Mouse (Mus musculus) neural tube, embryonic 14.5 days (tissue): ENCODE results near the gene D8Ertd738e. TPM values are rescaled to one million over a fixed set of nuclear protein-coding genes. Genes with fewer than 3 reads are reported as not detected.
"Not testable (repeated sequence)": the region's sequence is repeated elsewhere in the genome, so short reads cannot be mapped to it uniquely, and the experiment has no call there.

Source experiments
- ATAC-seq: fragments of 200-750 bp; cut with Nextera tagmentation; 2 replicates; pipeline ENCODE4 v1.8.0; 2017; ENCODE audit warnings: low read depth, mild to moderate bottlenecking, moderate TSS enrichment, moderate library complexity
- H3K27ac ChIP-seq: fragments of 300-500 bp; sonication (generic); 2 replicates; pipeline ENCODE4 v1.5.1; 2014; ENCODE audit warnings: low read depth, mild to moderate bottlenecking, control low read depth, low read length, moderate library complexity, mixed read lengths
- H3K27me3 ChIP-seq: fragments of 300-500 bp; sonication (generic); 2 replicates; pipeline ENCODE4 v1.6.1; 2014; ENCODE audit warnings: low read length; ENCODE audit not compliant: control insufficient read depth, insufficient read depth
- H3K36me3 ChIP-seq: fragments of 300-500 bp; sonication (generic); 2 replicates; pipeline ENCODE4 v1.6.1; 2014; ENCODE audit warnings: low read length, mixed read lengths; ENCODE audit not compliant: control insufficient read depth, insufficient read depth
- H3K4me1 ChIP-seq: fragments of 300-500 bp; sonication (generic); 2 replicates; pipeline ENCODE4 v1.6.1; 2014; ENCODE audit warnings: low read length; ENCODE audit not compliant: control insufficient read depth, insufficient read depth
- H3K4me2 ChIP-seq: fragments of 300-500 bp; sonication (generic); 2 replicates; pipeline ENCODE4 v1.6.1; 2014; ENCODE audit warnings: mild to moderate bottlenecking, low read depth, low read length, control low read depth
- H3K4me3 ChIP-seq: fragments of 300-500 bp; sonication (generic); 2 replicates; pipeline ENCODE4 v1.5.1; 2014; ENCODE audit warnings: low read depth, low read length, control low read depth, mixed read lengths
- H3K9ac ChIP-seq: fragments of 300-500 bp; sonication (generic); replicated peaks from 2 replicates; pipeline ENCODE4 v1.6.1; 2014; ENCODE audit warnings: low read depth, mild to moderate bottlenecking, control low read depth, low read length, mixed read lengths
- H3K9me3 ChIP-seq: fragments of 300-500 bp; sonication (generic); 2 replicates; pipeline ENCODE4 v1.6.1; 2016; ENCODE audit warnings: low read length; ENCODE audit not compliant: control insufficient read depth
- WGBS: fragments of 180-500 bp; shearing (Covaris S2); extraction: QIAGEN DNeasy Blood & Tissue Kit; methylation state at CpG from one replicate; pipeline ENCODE4 v1.1.7; 2014; 5-methylcytosine and 5-hydroxymethylcytosine counted together
- polyA plus RNA-seq: library from polyadenylated mRNA; unstranded; fragments of >200 nt; fragmentation: Nextera tagmentation; extraction: Ambion mirVana; gene quantifications from 2 replicates; pipeline ENCODE4 v1.2.1, GENCODE M21; 2014

The D8Ertd738e gene
- 265 and 294 TPM in 2 replicates for polyA plus RNA-seq

DNA sequence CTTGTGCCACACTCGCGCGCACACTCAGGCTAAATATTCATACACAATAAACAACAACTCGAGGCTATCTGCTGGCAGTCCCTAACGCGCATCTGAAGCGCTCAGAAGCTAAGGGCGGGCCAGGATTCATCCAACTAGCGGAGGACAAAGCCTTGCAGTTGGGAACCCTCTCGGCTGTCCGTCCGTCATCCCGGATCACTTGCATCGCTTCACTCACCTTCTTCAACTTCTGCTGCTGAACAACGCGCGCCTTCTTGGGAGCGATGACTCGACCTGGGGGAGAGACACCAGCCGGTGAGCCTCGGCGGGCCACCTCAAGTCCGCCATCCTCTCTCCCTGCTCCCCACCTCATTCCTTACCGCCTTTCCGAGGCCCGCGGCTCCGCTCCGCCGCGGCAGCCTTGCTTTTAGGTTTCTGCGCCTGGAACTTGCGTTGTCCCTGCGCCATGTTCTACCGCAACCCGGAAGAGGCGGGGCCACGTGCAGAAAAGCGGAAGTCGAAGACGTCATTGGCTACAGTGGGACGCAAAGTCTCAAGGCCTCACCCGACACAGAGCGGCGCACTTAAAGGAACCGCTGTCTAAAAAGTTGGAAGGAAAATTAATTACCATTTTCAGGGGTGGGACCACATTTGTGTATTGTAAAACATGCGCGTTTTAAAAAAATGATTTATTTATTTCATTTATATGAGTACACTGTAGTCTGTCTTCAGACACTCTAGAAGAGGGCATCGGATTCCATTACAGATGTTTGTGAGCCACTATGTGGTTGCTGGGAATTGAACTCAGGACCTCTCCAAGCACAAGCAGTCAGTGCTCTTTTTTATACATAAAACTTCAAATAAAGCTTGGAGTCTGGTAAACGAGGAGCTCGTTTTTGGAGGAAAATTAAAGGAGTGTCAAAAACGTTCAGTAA, at the start of gene D8Ertd738e:
Gene D8Ertd738e, minus strand, starts transcription at position 463 of the 914 bp plus-strand sequence.
- Histone ChIP-seq H3K9ac (peak within 1 kb of the TSS; percentile 82), H3K9me3 (no peaks in the 10 kb centered on the region), H3K4me1 (no peaks in the 10 kb centered on the region), H3K27ac (peak within 1 kb of the TSS; percentile 48; the same call in 1 of the 2 replicates), H3K36me3 (peaks cover 45% of the 10 kb centered on the region), H3K4me2 (peak within 1 kb of the TSS; percentile 83), H3K27me3 (no peaks in the 10 kb centered on the region), H3K4me3 (peak within 1 kb of the TSS; percentile 94)
- peak; percentile 96 for ATAC-seq
- 4% methylated on average over 52 of the region's 52 CpGs for WGBS

DNA sequence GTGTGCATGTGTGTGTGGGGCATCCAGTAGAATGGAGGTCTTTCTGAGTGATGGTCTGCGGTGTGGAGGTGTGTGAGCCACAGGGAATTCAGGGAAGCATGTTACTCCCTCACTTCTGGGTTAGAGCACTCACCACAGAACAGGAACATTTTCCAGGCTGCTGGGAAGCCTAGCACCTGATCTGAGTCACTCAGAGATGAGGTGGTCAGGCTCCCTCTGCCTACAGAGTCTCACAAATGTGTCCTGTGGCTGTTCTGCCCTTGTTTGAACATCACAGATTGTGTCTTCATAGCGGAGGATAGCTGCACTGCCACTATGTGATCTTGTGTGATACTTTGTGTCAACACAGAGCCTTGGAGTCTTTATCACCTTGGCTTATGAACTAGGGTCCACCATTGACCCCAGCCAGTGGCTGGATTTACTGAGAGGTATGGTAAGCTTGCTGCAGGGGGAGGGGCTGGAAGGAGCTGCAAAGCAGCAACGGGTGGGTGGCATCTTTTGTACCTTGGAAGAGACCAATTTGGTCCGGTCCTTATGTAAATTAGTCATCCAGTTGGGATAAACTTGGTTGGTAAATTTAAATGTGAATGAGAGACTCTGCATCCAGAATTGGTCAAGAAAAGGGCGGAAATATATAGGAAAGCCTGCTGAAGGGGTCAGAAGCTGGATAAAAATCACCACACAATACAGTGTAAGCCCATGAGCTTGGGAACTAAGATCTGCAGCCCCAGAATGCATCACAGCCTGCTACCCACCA, 47.7 kb upstream of the D8Ertd738e start:
- 61% methylated on average over 5 of the region's 5 CpGs for WGBS
- Histone ChIP-seq H3K36me3 (no peaks in the 10 kb centered on the region), H3K27ac (no peak overlapping the region), H3K4me2 (no peak overlapping the region), H3K9ac (no peak overlapping the region), H3K9me3 (no peaks in the 10 kb centered on the region), H3K4me1 (no peaks in the 10 kb centered on the region), H3K27me3 (no peaks in the 10 kb centered on the region), H3K4me3 (no peak overlapping the region)
- ATAC-seq: no peak

DNA sequence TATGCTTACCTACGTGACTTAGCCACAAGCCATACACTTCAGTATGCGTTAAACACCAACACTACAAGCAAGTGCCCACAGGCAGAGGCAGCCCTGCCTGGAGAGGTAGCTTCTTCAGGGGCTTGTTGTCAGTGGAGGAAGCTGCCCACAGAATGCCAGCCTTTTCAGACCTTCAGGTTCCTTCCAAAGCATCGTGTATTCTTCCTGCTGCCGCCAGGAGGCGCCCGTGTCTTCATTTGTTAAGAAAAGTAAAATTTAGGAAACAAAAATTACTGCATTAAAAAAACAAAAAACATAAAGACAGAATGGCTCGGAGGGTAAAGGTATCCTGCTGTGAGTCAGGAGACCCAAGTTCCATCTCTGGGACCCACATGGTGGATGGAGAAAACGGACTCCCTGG, 42.2 kb upstream of the D8Ertd738e start:
- 25% methylated on average over 8 of the region's 8 CpGs for WGBS
- Histone ChIP-seq H3K27ac (no peak overlapping the region), H3K4me3 (no peak overlapping the region), H3K36me3 (no peaks in the 10 kb centered on the region), H3K9me3 (no peaks in the 10 kb centered on the region), H3K9ac (no peak overlapping the region), H3K4me1 (no peaks in the 10 kb centered on the region), H3K27me3 (no peaks in the 10 kb centered on the region), H3K4me2 (no peak overlapping the region)
- ATAC-seq: no peak

DNA sequence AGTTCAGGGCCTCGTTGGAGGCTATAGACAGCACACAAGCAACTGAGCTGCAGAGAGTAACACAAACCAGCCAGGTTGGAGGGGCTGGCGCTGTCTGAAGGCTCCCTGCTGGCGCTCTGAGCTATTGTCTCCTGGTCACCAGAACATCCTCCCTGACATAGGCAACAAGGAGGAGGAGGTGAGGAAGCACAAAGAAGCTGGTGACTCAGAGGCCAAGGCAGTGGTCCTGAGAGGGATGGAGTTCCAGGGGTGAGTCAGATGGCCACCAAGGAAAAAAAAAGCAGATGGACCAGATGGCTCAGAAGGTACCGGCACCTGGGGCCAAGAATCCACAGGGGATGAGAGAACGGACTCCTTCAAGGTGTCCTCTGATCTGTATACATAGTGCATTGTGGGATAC, 41.6 kb upstream of the D8Ertd738e start:
- ATAC-seq: no peak
- Histone ChIP-seq H3K4me2 (no peak overlapping the region), H3K36me3 (no peaks in the 10 kb centered on the region), H3K9ac (no peak overlapping the region), H3K27ac (no peak overlapping the region), H3K4me1 (no peaks in the 10 kb centered on the region), H3K9me3 (no peaks in the 10 kb centered on the region), H3K27me3 (no peaks in the 10 kb centered on the region), H3K4me3 (no peak overlapping the region)
- WGBS: 65% methylated on average over 5 of the region's 5 CpGs

DNA sequence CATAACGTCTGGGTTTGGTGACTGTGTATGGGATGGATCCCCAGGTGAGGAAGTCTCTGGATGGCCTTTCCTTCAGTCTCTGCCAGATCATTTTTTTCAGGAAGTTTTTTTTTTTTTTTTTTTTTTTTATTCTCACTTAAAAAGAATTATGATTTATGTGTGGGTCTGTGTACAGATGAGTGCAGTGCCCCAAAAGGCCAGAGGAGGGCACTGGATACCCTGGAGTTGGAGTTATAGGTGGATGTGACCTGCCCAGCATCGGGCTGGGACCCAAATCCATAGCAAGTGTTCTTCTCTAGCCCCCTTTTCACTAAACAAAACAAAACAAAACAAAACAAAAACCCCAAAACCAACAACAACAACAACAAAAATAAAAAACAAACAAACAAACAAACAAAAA, 39.4 kb upstream of the D8Ertd738e start:
- no peaks in the 10 kb centered on the region for H3K9me3 ChIP-seq
- no peak overlapping the region for H3K4me3 ChIP-seq
- no peak overlapping the region for H3K4me2 ChIP-seq
- no peaks in the 10 kb centered on the region for H3K4me1 ChIP-seq
- no peak overlapping the region for H3K9ac ChIP-seq
- WGBS: 53% methylated on average over 2 of the region's 2 CpGs
- no peaks in the 10 kb centered on the region for H3K36me3 ChIP-seq
- H3K27ac ChIP-seq: no peak overlapping the region
- no peak for ATAC-seq
- no peaks in the 10 kb centered on the region for H3K27me3 ChIP-seq

DNA sequence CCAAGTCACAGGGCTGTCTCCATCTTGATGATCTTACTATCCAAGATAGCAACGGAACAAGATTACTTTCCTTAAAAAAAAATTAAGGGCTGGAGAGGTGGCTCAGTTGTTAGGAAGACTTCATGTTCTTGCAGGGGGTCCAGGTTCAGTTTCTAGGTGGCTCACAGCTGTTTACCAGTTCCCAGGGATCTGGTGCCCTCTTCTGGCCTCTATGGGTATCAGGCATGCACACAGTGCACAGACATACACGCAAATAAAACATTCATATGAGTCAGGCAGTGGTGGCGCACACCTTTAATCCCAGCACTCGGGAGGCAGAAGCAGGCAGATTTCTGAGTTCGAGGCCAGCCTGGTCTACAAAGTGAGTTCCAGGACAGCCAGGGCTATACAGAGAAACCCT, 36.1 kb upstream of the D8Ertd738e start:
- H3K9me3 ChIP-seq, H3K4me3 ChIP-seq, ATAC-seq, H3K27ac ChIP-seq, H3K4me2 ChIP-seq, H3K9ac ChIP-seq, H3K4me1 ChIP-seq, H3K36me3 ChIP-seq, H3K27me3 ChIP-seq: not testable (repeated sequence)
- WGBS: 61% methylated on average over 5 of the region's 5 CpGs

DNA sequence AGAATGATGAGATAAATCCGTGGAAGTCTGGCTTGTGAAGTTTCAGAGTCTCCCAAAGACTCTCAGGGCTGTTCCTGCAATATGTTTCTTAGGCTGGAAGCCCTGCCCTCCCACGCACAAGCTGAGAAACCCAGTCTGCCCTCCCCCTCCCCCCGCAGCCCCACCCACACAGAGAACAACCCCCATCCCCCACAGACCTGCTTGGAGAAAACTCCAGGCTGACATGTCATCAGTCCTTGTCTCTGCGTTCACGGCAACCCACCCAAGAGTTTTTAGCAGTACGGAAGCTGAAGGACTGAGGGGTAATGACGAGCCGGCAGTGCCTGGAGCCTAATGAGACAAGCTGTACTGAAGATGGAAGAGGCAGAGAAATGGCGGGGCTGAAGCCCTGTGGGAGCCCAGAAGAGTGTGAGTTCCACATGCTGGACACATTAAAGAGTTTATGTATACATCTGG, 35.1 kb upstream of the D8Ertd738e start:
- no peak overlapping the region for H3K27ac ChIP-seq
- no peak overlapping the region for H3K4me3 ChIP-seq
- H3K4me1 ChIP-seq: no peaks in the 10 kb centered on the region
- no peak overlapping the region for H3K4me2 ChIP-seq
- no peak for ATAC-seq
- no peaks in the 10 kb centered on the region for H3K27me3 ChIP-seq
- WGBS: 35% methylated on average over 9 of the region's 9 CpGs
- no peaks in the 10 kb centered on the region for H3K9me3 ChIP-seq
- no peaks in the 10 kb centered on the region for H3K36me3 ChIP-seq
- H3K9ac ChIP-seq: no peak overlapping the region

DNA sequence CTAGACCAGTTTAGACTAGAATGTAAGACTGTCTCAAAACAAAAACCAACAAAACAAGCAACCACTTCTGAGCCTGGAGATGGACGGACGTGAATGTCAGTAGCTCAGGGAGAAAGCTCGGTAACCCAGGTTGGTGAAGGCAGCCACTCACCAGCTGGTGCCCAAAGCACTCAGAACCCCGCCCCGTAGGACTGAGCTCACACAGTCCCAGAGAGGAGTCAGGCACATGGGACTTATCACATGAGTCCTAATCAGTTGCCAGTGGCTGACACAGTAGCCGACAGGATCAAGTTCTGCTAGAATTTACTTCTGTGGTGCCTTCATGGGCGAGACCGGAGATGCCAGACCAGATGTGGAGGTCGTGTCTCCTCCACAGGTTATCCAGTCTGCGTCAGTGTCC, 31.3 kb upstream of the D8Ertd738e start:
- Histone ChIP-seq H3K9me3 (no peaks in the 10 kb centered on the region), H3K9ac (no peak overlapping the region), H3K36me3 (no peaks in the 10 kb centered on the region), H3K4me3 (no peak overlapping the region), H3K4me2 (no peak overlapping the region), H3K27me3 (no peaks in the 10 kb centered on the region), H3K4me1 (no peaks in the 10 kb centered on the region), H3K27ac (no peak overlapping the region)
- 87% methylated on average over 10 of the region's 10 CpGs for WGBS
- no peak for ATAC-seq

DNA sequence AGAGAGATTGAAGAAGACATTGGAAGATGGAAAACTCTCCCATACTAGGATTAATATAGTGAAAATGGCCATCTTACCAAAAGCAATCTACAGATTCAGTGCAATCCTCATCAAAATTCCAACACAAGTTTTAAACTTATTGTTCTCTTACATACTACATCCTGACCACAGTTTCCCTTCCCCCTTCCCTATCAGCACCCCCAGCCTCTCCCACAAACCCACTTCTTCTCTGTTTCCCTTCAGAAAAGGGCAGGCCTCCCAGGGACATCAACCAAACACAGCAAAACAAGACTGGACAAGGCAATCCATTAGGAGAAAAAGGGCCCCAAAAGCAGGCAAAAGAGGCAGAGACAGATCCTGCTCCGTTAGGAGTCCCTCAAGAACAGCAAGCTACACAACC, 26.9 kb upstream of the D8Ertd738e start:
- 56% methylated on average over 1 of the region's 1 CpGs for WGBS
- ATAC-seq: no peak
- H3K4me2 ChIP-seq: no peak overlapping the region
- no peaks in the 10 kb centered on the region for H3K27me3 ChIP-seq
- no peaks in the 10 kb centered on the region for H3K4me1 ChIP-seq
- no peaks in the 10 kb centered on the region for H3K9me3 ChIP-seq
- no peak overlapping the region for H3K27ac ChIP-seq
- no peak overlapping the region for H3K4me3 ChIP-seq
- no peaks in the 10 kb centered on the region for H3K36me3 ChIP-seq
- H3K9ac ChIP-seq: no peak overlapping the region
